Mouse (Mus musculus): ENCODE data around the gene Fgd6. TPM values are rescaled to one million over a fixed set of nuclear protein-coding genes. Genes with fewer than 3 reads are reported as not detected.

The Fgd6 gene
- polyA plus RNA-seq, 1 experiment from 2014 or later: 3.0 TPM

DNA sequence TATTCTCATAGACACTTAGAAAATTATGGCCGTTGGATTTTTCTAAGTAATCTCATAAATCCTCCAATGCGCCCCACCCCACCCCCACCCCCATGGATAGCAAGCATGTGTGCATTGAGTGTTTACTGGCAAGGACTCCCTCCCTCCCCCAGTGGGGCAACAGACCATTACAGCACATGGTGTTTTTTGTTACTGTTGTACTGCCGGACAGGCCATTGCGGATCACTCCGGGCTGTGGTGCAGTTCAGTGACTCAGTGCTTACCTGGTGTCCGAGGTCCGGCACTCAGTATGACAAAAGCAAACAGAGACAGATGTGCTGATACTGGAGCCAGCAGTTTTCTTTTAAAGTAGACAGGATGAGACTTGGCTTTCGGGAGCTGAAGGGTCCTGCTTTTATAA is 13.3 kb downstream of the Fgd6 start:
- Histone ChIP-seq H3K27ac (no peak overlapping the region), H3K36me3 (peaks cover 11% of the 10 kb centered on the region), H3K4me3 (no peak overlapping the region), H3K27me3 (no peaks in the 10 kb centered on the region), H3K9me3 (no peaks in the 10 kb centered on the region), H3K4me2 (no peak overlapping the region), H3K9ac (no peak overlapping the region), H3K4me1 (replicated peaks) (peaks cover 7% of the 10 kb centered on the region; the same call in 1 of the 2 replicates)
- no peak for ATAC-seq (ENCODE audit: low FRiP score)
- 79% methylated on average over 8 of the region's 8 CpGs for WGBS

DNA sequence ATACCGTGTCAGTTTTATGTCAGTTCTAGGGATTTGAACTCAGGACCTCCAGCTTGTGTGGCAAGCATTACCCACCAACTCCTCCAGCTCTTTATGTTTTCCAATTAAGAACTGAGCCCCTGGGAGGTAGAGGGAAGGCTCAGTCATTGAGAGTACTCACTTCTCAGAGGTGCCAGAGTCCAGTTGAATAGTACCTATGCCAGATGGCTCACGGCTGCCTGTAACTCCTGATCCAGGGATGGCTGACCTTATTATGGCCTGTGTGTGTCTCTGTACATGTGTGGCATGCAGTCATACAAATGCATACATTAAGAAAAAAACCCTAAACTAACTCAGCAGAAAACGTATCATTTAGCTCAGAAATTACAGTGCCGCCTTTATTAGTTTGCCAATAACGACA is 14.9 kb downstream of the Fgd6 start:
- WGBS: 92% methylated on average over 5 of the region's 5 CpGs
- H3K27ac ChIP-seq: no peak overlapping the region

DNA sequence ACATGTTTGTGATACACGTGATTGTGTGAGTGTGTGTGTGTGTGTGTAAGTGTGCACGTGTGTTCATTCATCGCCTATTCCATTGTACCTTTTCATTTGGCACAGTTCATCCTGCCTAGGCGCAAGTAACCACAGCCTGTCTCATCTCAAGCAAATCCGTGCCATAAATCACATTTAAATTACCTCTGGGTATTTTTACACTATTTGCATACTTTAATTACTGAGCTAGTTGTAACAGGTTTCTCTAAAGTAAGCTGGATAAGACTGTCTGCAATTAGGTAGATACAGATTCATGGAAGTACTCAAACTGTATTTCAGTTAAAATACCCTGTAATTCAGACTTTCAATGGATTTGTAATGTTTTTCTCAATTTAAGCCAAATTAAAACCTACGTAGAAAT is 20.7 kb downstream of the Fgd6 start:
- no peaks in the 10 kb centered on the region for H3K9me3 ChIP-seq
- peaks cover 3% of the 10 kb centered on the region; the same call in 1 of the 2 replicates for H3K4me1 ChIP-seq (replicated peaks)
- H3K27me3 ChIP-seq: no peaks in the 10 kb centered on the region
- no peak overlapping the region for H3K4me3 ChIP-seq
- no peak overlapping the region for H3K27ac ChIP-seq
- no peak overlapping the region for H3K9ac ChIP-seq
- WGBS: 80% methylated on average over 6 of the region's 6 CpGs
- no peaks in the 10 kb centered on the region for H3K36me3 ChIP-seq
- ATAC-seq (ENCODE audit: low FRiP score): no peak
- H3K4me2 ChIP-seq: no peak overlapping the region

More for the DNA sequence above, 14.9 kb downstream of the Fgd6 start:
- no peak for ATAC-seq (ENCODE audit: low FRiP score)
- peaks cover 3% of the 10 kb centered on the region; the same call in 1 of the 2 replicates for H3K36me3 ChIP-seq
- no peak overlapping the region for H3K4me3 ChIP-seq
- no peaks in the 10 kb centered on the region for H3K27me3 ChIP-seq
- H3K9me3 ChIP-seq: no peaks in the 10 kb centered on the region
- no peak overlapping the region for H3K4me2 ChIP-seq
- no peak overlapping the region for H3K9ac ChIP-seq
- 0 out of 2 replicates have a peak, but pooled peaks cover 3% of the 10 kb centered on the region for H3K4me1 ChIP-seq (replicated peaks)

DNA sequence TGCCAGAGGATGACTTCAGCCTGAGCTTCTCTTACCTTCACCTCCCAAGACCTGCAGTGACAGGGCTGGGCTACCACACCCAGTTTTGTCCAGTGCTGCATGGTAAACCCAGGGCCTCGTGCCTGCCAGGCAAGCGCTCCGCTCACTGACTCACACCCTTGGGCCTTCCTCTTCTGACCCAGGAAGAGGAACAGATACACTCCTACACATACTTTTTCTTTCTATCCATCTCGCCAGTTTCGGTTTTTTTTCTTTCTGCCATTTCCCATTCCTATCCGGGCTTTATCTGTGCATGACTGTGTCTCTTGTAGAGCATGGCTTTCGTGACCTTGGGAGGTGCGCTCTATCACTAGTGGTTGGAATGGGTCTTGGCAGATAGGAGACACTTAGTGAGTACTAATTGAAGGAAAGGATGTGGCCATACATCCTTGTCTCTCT is 23.8 kb downstream of the Fgd6 start:
- WGBS: 94% methylated on average over 8 of the region's 8 CpGs
- Histone ChIP-seq H3K4me2 (no peak overlapping the region), H3K4me1 (replicated peaks) (peaks cover 3% of the 10 kb centered on the region; the same call in 1 of the 2 replicates), H3K36me3 (no peaks in the 10 kb centered on the region), H3K4me3 (no peak overlapping the region), H3K9ac (no peak overlapping the region), H3K27ac (no peak overlapping the region), H3K27me3 (no peaks in the 10 kb centered on the region), H3K9me3 (no peaks in the 10 kb centered on the region)
- ATAC-seq (ENCODE audit: low FRiP score): no peak

DNA sequence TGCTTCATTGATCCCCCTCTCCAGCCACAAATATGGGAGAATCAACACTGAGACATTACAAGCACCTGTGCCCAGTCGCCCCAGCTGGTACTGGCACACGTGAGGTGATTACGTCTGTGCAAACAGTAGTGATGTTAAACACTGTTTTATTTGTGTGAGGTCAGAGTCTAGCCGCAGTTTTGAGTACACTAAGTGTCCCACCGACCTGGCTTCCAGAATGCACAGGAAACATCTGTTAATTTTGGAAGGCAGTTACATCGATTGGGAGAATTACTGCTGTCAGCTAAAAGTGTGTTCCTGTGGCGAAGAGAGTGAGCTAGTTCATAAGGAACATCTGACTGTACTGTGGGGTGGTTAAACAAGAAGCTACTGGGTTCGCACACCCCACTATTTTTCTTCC is 24.4 kb downstream of the Fgd6 start:
- Histone ChIP-seq H3K9ac (no peak overlapping the region), H3K27me3 (no peaks in the 10 kb centered on the region), H3K4me3 (no peak overlapping the region), H3K36me3 (no peaks in the 10 kb centered on the region), H3K27ac (no peak overlapping the region), H3K4me2 (no peak overlapping the region), H3K4me1 (replicated peaks) (peaks cover 3% of the 10 kb centered on the region; the same call in 1 of the 2 replicates), H3K9me3 (no peaks in the 10 kb centered on the region)
- 79% methylated on average over 8 of the region's 8 CpGs for WGBS
- ATAC-seq (ENCODE audit: low FRiP score): no peak

DNA sequence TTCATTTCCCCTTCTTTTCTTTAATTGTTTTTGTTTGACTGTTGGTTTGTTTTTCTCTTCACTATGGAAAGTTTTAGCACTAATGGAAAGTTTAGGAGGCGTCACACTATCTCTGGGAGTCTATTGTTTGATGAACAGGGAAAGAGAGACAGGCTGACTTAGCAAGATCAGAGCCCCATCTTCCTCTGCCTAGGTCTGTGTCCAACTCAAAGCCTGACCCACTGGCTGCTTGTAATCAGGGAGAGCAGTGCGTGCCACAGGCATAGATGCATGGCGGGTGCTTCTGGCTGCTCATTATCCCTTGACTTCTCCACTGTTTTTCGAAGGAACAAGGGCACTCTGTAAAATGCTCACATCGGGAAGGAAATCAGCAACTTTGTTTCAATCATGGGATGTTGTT is 26.6 kb downstream of the Fgd6 start:
- Histone ChIP-seq H3K4me2 (no peak overlapping the region), H3K9ac (no peak overlapping the region), H3K9me3 (no peaks in the 10 kb centered on the region), H3K27ac (no peak overlapping the region), H3K36me3 (no peaks in the 10 kb centered on the region), H3K4me1 (replicated peaks) (no peaks in the 10 kb centered on the region), H3K4me3 (no peak overlapping the region), H3K27me3 (no peaks in the 10 kb centered on the region)
- no peak for ATAC-seq (ENCODE audit: low FRiP score)
- 67% methylated on average over 5 of the region's 5 CpGs for WGBS

DNA sequence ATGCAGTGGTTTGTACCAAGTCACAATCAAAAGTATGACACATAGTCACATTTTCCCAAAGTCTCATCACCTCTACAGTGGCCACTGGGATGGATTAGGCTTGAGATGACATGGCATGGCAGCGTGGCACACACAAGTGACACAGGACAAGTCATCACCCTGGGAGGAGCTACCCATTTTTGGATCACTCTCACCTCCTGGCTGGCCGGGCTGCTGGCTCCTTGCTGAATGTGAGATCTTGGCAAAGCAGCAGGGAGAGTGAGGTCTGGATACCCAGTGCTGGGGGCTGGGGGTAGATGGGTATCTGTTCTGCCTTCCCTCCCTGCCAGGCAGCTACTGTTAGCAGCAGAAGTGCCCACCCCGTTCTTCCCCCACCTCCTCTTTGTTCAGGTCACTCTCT is 31.1 kb downstream of the Fgd6 start:
- no peak overlapping the region for H3K4me2 ChIP-seq
- no peaks in the 10 kb centered on the region for H3K27me3 ChIP-seq
- no peaks in the 10 kb centered on the region for H3K9me3 ChIP-seq
- 72% methylated on average over 3 of the region's 3 CpGs for WGBS
- H3K27ac ChIP-seq: no peak overlapping the region
- no peaks in the 10 kb centered on the region for H3K4me1 ChIP-seq (replicated peaks)
- H3K9ac ChIP-seq: no peak overlapping the region
- no peak overlapping the region for H3K4me3 ChIP-seq
- no peak for ATAC-seq (ENCODE audit: low FRiP score)
- H3K36me3 ChIP-seq: no peaks in the 10 kb centered on the region

DNA sequence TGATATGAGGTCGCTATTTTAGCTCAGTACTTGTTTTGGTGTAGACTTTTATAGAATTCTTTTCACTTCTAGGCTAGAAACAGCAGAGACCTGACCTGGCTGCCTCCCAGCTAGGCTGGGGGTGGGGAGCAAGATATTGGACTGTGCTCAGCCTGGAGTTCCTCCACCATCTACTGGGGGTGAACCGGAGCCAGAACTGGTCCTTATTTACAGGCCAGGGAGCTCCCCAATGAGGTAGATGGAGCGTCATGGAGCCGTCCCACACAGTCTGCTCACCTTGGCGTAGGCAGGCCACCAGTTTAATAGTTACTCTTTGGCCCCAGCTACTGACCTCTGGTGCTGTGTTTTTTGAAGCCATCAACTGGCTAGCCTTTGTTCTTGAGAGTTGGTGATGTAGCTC is 32.9 kb downstream of the Fgd6 start:
- WGBS: 91% methylated on average over 5 of the region's 5 CpGs
- Histone ChIP-seq H3K9ac (no peak overlapping the region), H3K27ac (no peak overlapping the region), H3K4me1 (replicated peaks) (peaks cover 11% of the 10 kb centered on the region), H3K9me3 (no peaks in the 10 kb centered on the region), H3K36me3 (no peaks in the 10 kb centered on the region), H3K4me2 (no peak overlapping the region), H3K4me3 (no peak overlapping the region), H3K27me3 (no peaks in the 10 kb centered on the region)
- ATAC-seq (ENCODE audit: low FRiP score): no peak

DNA sequence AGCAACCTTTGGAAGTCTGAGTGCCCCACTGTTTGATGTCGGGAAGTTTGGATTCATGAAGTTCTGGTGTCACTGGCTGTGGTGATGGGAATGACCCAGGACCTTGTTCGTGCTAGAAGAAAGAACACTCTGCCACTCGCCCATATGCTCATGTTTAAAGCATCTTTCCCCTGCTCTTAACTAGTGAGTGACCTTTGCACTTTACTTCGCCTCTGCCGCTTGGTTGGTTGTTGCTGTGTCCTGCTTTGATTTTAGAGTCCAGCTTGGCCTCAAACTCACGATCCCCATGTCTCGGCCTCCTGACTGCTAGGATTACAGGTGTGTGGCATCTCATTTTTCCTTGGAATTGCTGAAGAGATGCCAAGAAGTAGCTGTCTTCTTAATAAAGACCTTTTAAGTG is 35.8 kb downstream of the Fgd6 start:
- 84% methylated on average over 7 of the region's 7 CpGs for WGBS
- H3K4me2 ChIP-seq: no peak overlapping the region
- H3K9me3 ChIP-seq: no peaks in the 10 kb centered on the region
- H3K27ac ChIP-seq: no peak overlapping the region
- no peaks in the 10 kb centered on the region for H3K27me3 ChIP-seq
- H3K4me3 ChIP-seq: no peak overlapping the region
- ATAC-seq (ENCODE audit: low FRiP score): no peak
- 0 out of 2 replicates have a peak, but pooled peaks cover 4% of the 10 kb centered on the region for H3K36me3 ChIP-seq
- H3K4me1 ChIP-seq (replicated peaks): peaks cover 11% of the 10 kb centered on the region
- H3K9ac ChIP-seq: no peak overlapping the region

DNA sequence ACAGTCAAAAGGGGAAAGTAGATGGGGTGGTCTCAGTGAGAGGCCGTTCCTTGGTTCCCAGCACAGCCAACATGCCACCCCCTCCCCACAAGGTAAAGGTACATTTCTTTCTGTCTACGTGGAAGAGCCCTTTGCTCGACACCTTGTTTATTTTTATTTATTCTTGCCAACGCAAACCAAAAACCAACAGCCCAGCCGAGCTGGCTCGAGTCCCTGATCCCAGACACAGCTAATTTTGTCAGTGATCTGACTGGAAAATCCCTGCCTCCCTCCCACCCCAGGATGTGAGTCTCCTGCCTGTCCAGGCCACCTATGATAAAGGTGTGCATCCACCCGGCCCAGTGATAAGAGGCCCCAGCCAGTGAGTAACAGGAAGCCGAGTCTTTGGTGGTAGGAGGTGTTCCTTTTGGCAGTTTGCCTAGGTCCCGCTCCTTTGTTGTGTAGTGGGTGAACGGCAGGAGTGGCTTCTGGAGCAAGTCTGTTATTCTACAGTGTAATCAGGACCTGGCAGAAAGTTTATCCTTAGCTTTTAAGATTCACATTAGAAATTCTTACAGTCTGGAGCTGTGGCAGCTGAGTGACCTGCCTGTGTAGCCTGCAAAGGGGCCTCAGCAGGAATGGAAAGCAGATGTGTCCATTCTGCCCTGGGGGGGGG is 36.6 kb downstream of the Fgd6 start:
- peak; percentile 46; the same call in 1 of the 2 replicates for ATAC-seq (ENCODE audit: low FRiP score)
- peak overlapping the region; percentile 48 for H3K27ac ChIP-seq
- no peaks in the 10 kb centered on the region for H3K27me3 ChIP-seq
- H3K9me3 ChIP-seq: no peaks in the 10 kb centered on the region
- H3K4me1 ChIP-seq (replicated peaks): peaks cover 18% of the 10 kb centered on the region
- 0 out of 2 replicates have a peak, but pooled peaks cover 4% of the 10 kb centered on the region for H3K36me3 ChIP-seq
- WGBS: 72% methylated on average over 10 of the region's 10 CpGs
- no peak overlapping the region for H3K4me2 ChIP-seq
- no peak overlapping the region for H3K9ac ChIP-seq
- no peak overlapping the region for H3K4me3 ChIP-seq

DNA sequence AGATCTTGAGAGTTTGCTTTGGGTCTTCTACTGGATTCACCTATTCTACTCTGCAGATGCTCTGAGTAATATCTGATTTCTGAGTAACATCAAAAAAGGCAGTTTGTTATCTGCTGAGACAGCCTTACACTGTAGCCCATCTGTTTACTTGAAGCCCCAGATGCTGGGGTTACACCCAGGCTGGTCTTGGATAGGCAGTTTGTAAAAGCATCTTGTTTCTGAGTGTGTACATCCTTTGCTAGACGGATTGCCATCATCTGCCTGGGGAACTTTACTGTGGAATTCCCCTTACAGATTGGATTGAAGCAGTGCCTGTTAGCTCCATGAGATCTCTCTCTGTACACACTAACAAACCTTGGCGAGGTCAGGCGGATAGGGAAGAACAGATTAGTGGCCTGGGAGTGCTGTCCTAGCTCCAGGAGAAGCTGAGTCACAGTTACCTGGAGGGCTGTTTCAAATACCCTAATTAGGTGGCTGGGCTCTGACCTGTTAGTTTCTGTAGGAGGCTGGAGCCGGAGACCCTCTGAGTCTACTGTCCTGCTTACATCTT is 37.2 kb downstream of the Fgd6 start:
- Histone ChIP-seq H3K4me3 (no peak overlapping the region), H3K9ac (no peak overlapping the region), H3K36me3 (0 out of 2 replicates have a peak, but pooled peaks cover 4% of the 10 kb centered on the region), H3K27me3 (no peaks in the 10 kb centered on the region), H3K4me2 (no peak overlapping the region), H3K27ac (peak overlapping the region; percentile 48), H3K9me3 (no peaks in the 10 kb centered on the region), H3K4me1 (replicated peaks) (peaks cover 22% of the 10 kb centered on the region)
- 79% methylated on average over 4 of the region's 4 CpGs for WGBS
- ATAC-seq (ENCODE audit: low FRiP score): no peak

DNA sequence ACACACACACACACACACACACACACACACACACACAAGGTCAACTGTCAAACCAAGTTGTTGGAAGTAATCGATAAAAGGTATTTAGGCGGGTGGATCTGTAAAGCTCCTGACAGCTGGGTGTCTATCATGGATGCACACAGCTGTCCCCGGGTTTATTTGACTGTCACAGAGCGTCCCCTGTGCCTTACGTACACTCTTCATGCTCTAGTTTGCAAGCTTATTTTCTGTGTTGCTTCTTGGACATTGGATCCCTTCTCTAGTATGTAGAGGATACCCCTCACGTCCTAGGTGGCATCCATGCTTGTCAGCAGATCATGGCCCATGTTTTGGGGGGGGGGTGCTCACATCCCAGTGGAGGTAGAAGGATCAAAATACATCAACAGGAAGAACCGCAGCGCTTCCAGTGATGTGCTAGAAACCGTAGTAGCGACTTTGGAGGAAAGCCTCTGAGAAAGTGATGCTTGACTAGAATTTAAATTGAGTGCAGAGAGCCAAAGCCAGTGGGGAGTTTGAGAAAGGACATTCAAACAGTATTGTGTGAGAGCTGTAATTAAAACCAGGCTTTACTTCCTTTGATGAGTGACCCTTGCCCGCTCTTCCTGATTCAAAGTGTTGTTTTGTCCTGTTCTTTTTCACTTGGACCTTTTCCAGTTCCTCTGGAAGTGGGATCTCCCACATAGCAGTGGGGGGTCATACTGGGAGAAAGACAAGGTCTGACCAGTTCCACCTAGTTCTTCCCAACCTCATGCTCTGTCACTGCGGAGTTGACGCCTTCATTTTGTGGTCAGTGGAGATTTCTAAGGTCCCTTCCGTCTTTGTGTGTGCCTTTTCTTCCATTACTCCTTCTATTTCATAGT is 41.4 kb downstream of the Fgd6 start:
- H3K27ac ChIP-seq: peak overlapping the region; percentile 64
- H3K4me1 ChIP-seq (replicated peaks): peaks cover 25% of the 10 kb centered on the region
- H3K9ac ChIP-seq: no peak overlapping the region
- 0 out of 2 replicates have a peak, but pooled peaks cover 4% of the 10 kb centered on the region for H3K36me3 ChIP-seq
- H3K4me3 ChIP-seq: no peak overlapping the region
- no peaks in the 10 kb centered on the region for H3K27me3 ChIP-seq
- no peak for ATAC-seq (ENCODE audit: low FRiP score)
- H3K4me2 ChIP-seq: no peak overlapping the region
- 63% methylated on average over 14 of the region's 14 CpGs for WGBS
- no peaks in the 10 kb centered on the region for H3K9me3 ChIP-seq

All from hindbrain, embryonic 13.5 days (tissue).